Mouse (Mus musculus) midbrain, embryonic 14.5 days (tissue): ENCODE results near the gene Zfp536. TPM values are rescaled to one million over a fixed set of nuclear protein-coding genes. Genes with fewer than 3 reads are reported as not detected.

ENCODE experiments used
- ATAC-seq: fragments of 200-750 bp; cut with Nextera tagmentation; 2 replicates; pipeline ENCODE4 v1.8.0; 2017; ENCODE audit warnings: moderate number of reproducible peaks, moderate library complexity; ENCODE audit not compliant: low FRiP score, low TSS enrichment
- DNase-seq: peaks from one replicate; pipeline ENCODE4 v3.0.0-alpha.2; 2015
- H3K27ac ChIP-seq: fragments of 300-500 bp; sonication (generic); replicated peaks from 2 replicates; pipeline ENCODE4 v1.5.1; 2014; ENCODE audit warnings: mild to moderate bottlenecking, low read depth, low read length, moderate library complexity
- H3K27me3 ChIP-seq: fragments of 300-500 bp; sonication (generic); 2 replicates; pipeline ENCODE4 v1.6.1; 2014; ENCODE audit warnings: low read length, control low read depth, mixed read lengths; ENCODE audit not compliant: control insufficient read depth, insufficient read depth
- H3K36me3 ChIP-seq: fragments of 300-500 bp; sonication (generic); 2 replicates; pipeline ENCODE4 v1.6.1; 2014; ENCODE audit warnings: low read length, control low read depth; ENCODE audit not compliant: control insufficient read depth, insufficient read depth
- H3K4me1 ChIP-seq: fragments of 300-500 bp; sonication (generic); 2 replicates; pipeline ENCODE4 v1.6.1; 2014; ENCODE audit warnings: mild to moderate bottlenecking, antibody characterized with exemption, low read length, control low read depth; ENCODE audit not compliant: control insufficient read depth, insufficient read depth
- H3K4me2 ChIP-seq: fragments of 300-500 bp; sonication (generic); 2 replicates; pipeline ENCODE4 v1.6.1; 2014; ENCODE audit warnings: mild to moderate bottlenecking, low read length, moderate library complexity
- H3K4me3 ChIP-seq: fragments of 300-500 bp; sonication (generic); replicated peaks from 2 replicates; pipeline ENCODE4 v1.5.1; 2014; ENCODE audit warnings: low read depth, low read length
- H3K9ac ChIP-seq: fragments of 300-500 bp; sonication (generic); replicated peaks from 2 replicates; pipeline ENCODE4 v1.6.1; 2014; ENCODE audit warnings: mild to moderate bottlenecking, low read length, moderate library complexity
- H3K9me3 ChIP-seq: fragments of 300-500 bp; sonication (generic); 2 replicates; pipeline ENCODE4 v1.6.1; 2016; ENCODE audit warnings: low read length, control low read depth, mixed read lengths; ENCODE audit not compliant: control insufficient read depth
- WGBS: fragments of 180-500 bp; shearing (Covaris S2); extraction: QIAGEN DNeasy Blood & Tissue Kit; methylation state at CpG from one replicate; pipeline ENCODE4 v1.1.7; 2014; 5-methylcytosine and 5-hydroxymethylcytosine counted together
- polyA plus RNA-seq: library from polyadenylated mRNA; unstranded; fragments of >200 nt; fragmentation: Nextera tagmentation; extraction: Ambion mirVana; gene quantifications from 2 replicates; pipeline ENCODE4 v1.2.1, GENCODE M21; 2014

The Zfp536 gene
- polyA plus RNA-seq, 1 experiment from 2014 or later, result 38.0 TPM

- peak overlapping the region; percentile 70 for H3K27ac ChIP-seq
- no peak for DNase-seq
- ATAC-seq, result no peak
- H3K36me3 ChIP-seq, result no peaks in the 10 kb centered on the region
- H3K9ac ChIP-seq, result no peak overlapping the region
- no peaks in the 10 kb centered on the region for H3K9me3 ChIP-seq
- peak overlapping the region; percentile 4; the same call in 1 of the 2 replicates for H3K4me2 ChIP-seq
- 12% methylated on average over 12 of the region's 12 CpGs for WGBS
- H3K4me1 ChIP-seq, result peaks cover 10% of the 10 kb centered on the region
- H3K4me3 ChIP-seq, result no peak overlapping the region
- no peaks in the 10 kb centered on the region for H3K27me3 ChIP-seq
Measured at GRCm38 (mm10) chr7:37639740-37640397, 133.6 kb downstream of the Zfp536 start.

- no peak overlapping the region for H3K4me3 ChIP-seq
- H3K4me2 ChIP-seq, result no peak overlapping the region
- H3K9me3 ChIP-seq, result no peaks in the 10 kb centered on the region
- 75% methylated on average over 5 of the region's 5 CpGs for WGBS
- H3K4me1 ChIP-seq, result peaks cover under 1% of the 10 kb centered on the region; the same call in 1 of the 2 replicates
- no peak overlapping the region for H3K27ac ChIP-seq
- no peaks in the 10 kb centered on the region for H3K36me3 ChIP-seq
- ATAC-seq (no peak), DNase-seq (no peak)
- H3K9ac ChIP-seq, result no peak overlapping the region
- no peaks in the 10 kb centered on the region for H3K27me3 ChIP-seq
Measured at GRCm38 (mm10) chr7:37634812-37635211, 138.6 kb downstream of the Zfp536 start.

GRCm38 (mm10) chr7:37630410-37630809 lies 143.0 kb downstream of the Zfp536 start:
- 89% methylated on average over 7 of the region's 7 CpGs for WGBS
- DNase-seq (no peak), ATAC-seq (no peak)
- H3K4me1 ChIP-seq, result peaks cover 10% of the 10 kb centered on the region
- no peaks in the 10 kb centered on the region for H3K27me3 ChIP-seq
- no peaks in the 10 kb centered on the region for H3K36me3 ChIP-seq
- no peaks in the 10 kb centered on the region for H3K9me3 ChIP-seq
- H3K4me2 ChIP-seq, result no peak overlapping the region
- no peak overlapping the region for H3K27ac ChIP-seq
- no peak overlapping the region for H3K9ac ChIP-seq
- H3K4me3 ChIP-seq, result no peak overlapping the region

GRCm38 (mm10) chr7:37627897-37628510 lies 145.4 kb downstream of the Zfp536 start:
- H3K4me1 ChIP-seq, result peaks cover 15% of the 10 kb centered on the region
- WGBS, result 31% methylated on average over 6 of the region's 6 CpGs
- DNase-seq, result peak; percentile 56

GRCm38 (mm10) chr7:37625758-37626157 lies 147.7 kb downstream of the Zfp536 start:
- Histone ChIP-seq H3K9me3 (no peaks in the 10 kb centered on the region), H3K27me3 (no peaks in the 10 kb centered on the region), H3K4me3 (no peak overlapping the region), H3K27ac (peak overlapping the region; percentile 79), H3K4me2 (peak overlapping the region; percentile 27), H3K9ac (no peak overlapping the region), H3K36me3 (no peaks in the 10 kb centered on the region), H3K4me1 (peaks cover 15% of the 10 kb centered on the region)
- WGBS, result 6% methylated on average over 8 of the region's 8 CpGs
- ATAC-seq, result peak; percentile 31
- peak; percentile 75 for DNase-seq

More at GRCm38 (mm10) chr7:37627897-37628510, 145.4 kb downstream of the Zfp536 start:
- no peaks in the 10 kb centered on the region for H3K9me3 ChIP-seq
- H3K4me2 ChIP-seq, result no peak overlapping the region
- H3K27ac ChIP-seq, result peak overlapping the region; percentile 67
- no peak overlapping the region; the same call in 1 of the 2 replicates for H3K9ac ChIP-seq
- H3K4me3 ChIP-seq, result no peak overlapping the region
- no peaks in the 10 kb centered on the region for H3K36me3 ChIP-seq
- ATAC-seq, result no peak
- H3K27me3 ChIP-seq, result no peaks in the 10 kb centered on the region

- Histone ChIP-seq H3K4me2 (peak overlapping the region; percentile 73), H3K9ac (peak overlapping the region; percentile 64), H3K4me3 (peak overlapping the region; percentile 43), H3K9me3 (no peaks in the 10 kb centered on the region), H3K27me3 (no peaks in the 10 kb centered on the region), H3K4me1 (peaks cover 15% of the 10 kb centered on the region), H3K36me3 (no peaks in the 10 kb centered on the region), H3K27ac (peak overlapping the region; percentile 91)
- ATAC-seq (peak; percentile 72), DNase-seq (peak; percentile 77)
- 2% methylated on average over 20 of the region's 20 CpGs for WGBS
Measured at GRCm38 (mm10) chr7:37624759-37625340, 148.6 kb downstream of the Zfp536 start.

- H3K9me3 ChIP-seq, result no peaks in the 10 kb centered on the region
- peak; percentile 70 for ATAC-seq
- WGBS, result 2% methylated on average over 58 of the region's 62 CpGs
Measured at GRCm38 (mm10) chr7:37623903-37624758, 149.3 kb downstream of the Zfp536 start.

GRCm38 (mm10) chr7:37619254-37619653 lies 154.2 kb downstream of the Zfp536 start:
- no peak for ATAC-seq
- no peaks in the 10 kb centered on the region for H3K36me3 ChIP-seq
- H3K27me3 ChIP-seq, result no peaks in the 10 kb centered on the region
- no peaks in the 10 kb centered on the region for H3K9me3 ChIP-seq
- 68% methylated on average over 7 of the region's 7 CpGs for WGBS
- no peak overlapping the region for H3K4me3 ChIP-seq
- no peak overlapping the region for H3K9ac ChIP-seq
- DNase-seq, result no peak
- H3K4me1 ChIP-seq, result 0 out of 2 replicates have a peak, but pooled peaks cover 5% of the 10 kb centered on the region
- H3K27ac ChIP-seq, result no peak overlapping the region
- no peak overlapping the region for H3K4me2 ChIP-seq

More at GRCm38 (mm10) chr7:37623903-37624758, 149.3 kb downstream of the Zfp536 start:
- DNase-seq, result peak; percentile 88
- H3K4me3 ChIP-seq, result peak overlapping the region; percentile 43
- no peaks in the 10 kb centered on the region for H3K36me3 ChIP-seq
- H3K27me3 ChIP-seq, result no peaks in the 10 kb centered on the region
- peaks cover 15% of the 10 kb centered on the region for H3K4me1 ChIP-seq
- H3K27ac ChIP-seq, result peak overlapping the region; percentile 91
- peak overlapping the region; percentile 73 for H3K4me2 ChIP-seq
- peak overlapping the region; percentile 64 for H3K9ac ChIP-seq
